Mouse (Mus musculus) limb, embryonic 15.5 days (tissue): ENCODE results near the gene 4930435E12Rik. TPM values are rescaled to one million over a fixed set of nuclear protein-coding genes. Genes with fewer than 3 reads are reported as not detected.
"Not testable (repeated sequence)": the region's sequence is repeated elsewhere in the genome, so short reads cannot be mapped to it uniquely, and the experiment has no call there.

Experiments
- ATAC-seq: fragments of 200-750 bp; cut with Nextera tagmentation; 2 replicates; pipeline ENCODE4 v1.8.0; 2017; ENCODE audit warnings: low read depth, moderate TSS enrichment; ENCODE audit not compliant: insufficient number of reproducible peaks, low FRiP score, low TSS enrichment
- H3K27ac ChIP-seq: fragments of 300-500 bp; sonication (generic); 2 replicates; pipeline ENCODE4 v1.5.1; 2015; ENCODE audit warnings: moderate library complexity, mild to moderate bottlenecking, inconsistent platforms
- H3K27me3 ChIP-seq: fragments of 300-500 bp; sonication (generic); 2 replicates; pipeline ENCODE4 v1.6.1; 2015; ENCODE audit warnings: inconsistent platforms
- H3K36me3 ChIP-seq: fragments of 300-500 bp; sonication (generic); 2 replicates; pipeline ENCODE4 v1.6.1; 2015; ENCODE audit warnings: inconsistent platforms
- H3K4me1 ChIP-seq: fragments of 300-500 bp; sonication (generic); 2 replicates; pipeline ENCODE4 v1.6.1; 2015; ENCODE audit warnings: inconsistent platforms
- H3K4me2 ChIP-seq: fragments of 300-500 bp; sonication (generic); 2 replicates; pipeline ENCODE4 v1.6.1; 2015; ENCODE audit warnings: mild to moderate bottlenecking, inconsistent platforms
- H3K4me3 ChIP-seq: fragments of 300-500 bp; sonication (generic); 2 replicates; pipeline ENCODE4 v1.5.1; 2015; ENCODE audit warnings: mild to moderate bottlenecking, inconsistent platforms
- H3K9ac ChIP-seq: fragments of 300-500 bp; sonication (generic); 2 replicates; pipeline ENCODE4 v1.6.1; 2015; ENCODE audit warnings: inconsistent platforms
- H3K9me3 ChIP-seq: fragments of 300-500 bp; sonication (generic); 2 replicates; pipeline ENCODE4 v1.6.1; 2016; ENCODE audit warnings: inconsistent platforms
- WGBS: fragments of 180-500 bp; shearing (Covaris S2); methylation state at CpG from one replicate; pipeline ENCODE4 v1.1.7; 2015; 5-methylcytosine and 5-hydroxymethylcytosine counted together
- polyA plus RNA-seq: library from polyadenylated mRNA; unstranded; fragments of >200 nt; fragmentation: Nextera tagmentation; extraction: Ambion mirVana; gene quantifications from 2 replicates; pipeline ENCODE4 v1.2.1, GENCODE M21; 2015

4930435E12Rik gene
- not detected in 2 replicates for polyA plus RNA-seq

GRCm38 (mm10) chr16:38828649-38829048 is at the start of gene 4930435E12Rik:
4930435E12Rik (minus strand) TSS chr16:38828749.
- Histone ChIP-seq H3K36me3 (no peaks in the 10 kb centered on the region), H3K27me3 (no peaks in the 10 kb centered on the region), H3K4me1 (no peaks in the 10 kb centered on the region), H3K9ac (no peak within 1 kb of the TSS), H3K9me3 (no peaks in the 10 kb centered on the region), H3K27ac (no peak within 1 kb of the TSS), H3K4me2 (no peak within 1 kb of the TSS), H3K4me3 (no peak within 1 kb of the TSS)
- no peak for ATAC-seq
- 91% methylated on average over 3 of the region's 3 CpGs for WGBS

- Histone ChIP-seq H3K27me3 (no peaks in the 10 kb centered on the region), H3K4me3 (no peak overlapping the region), H3K9ac (no peak overlapping the region), H3K4me1 (no peaks in the 10 kb centered on the region), H3K36me3 (no peaks in the 10 kb centered on the region), H3K27ac (no peak overlapping the region), H3K9me3 (no peaks in the 10 kb centered on the region), H3K4me2 (no peak overlapping the region)
- ATAC-seq, result no peak
- WGBS, result 26% methylated on average over 4 of the region's 4 CpGs
Observed at GRCm38 (mm10) chr16:38874481-38874880, 45.9 kb upstream of the 4930435E12Rik start.

- WGBS, result 87% methylated on average over 4 of the region's 4 CpGs
- H3K36me3 ChIP-seq, result no peaks in the 10 kb centered on the region
- no peak overlapping the region for H3K4me3 ChIP-seq
- no peaks in the 10 kb centered on the region for H3K4me1 ChIP-seq
- no peaks in the 10 kb centered on the region for H3K27me3 ChIP-seq
- no peak overlapping the region for H3K9ac ChIP-seq
- H3K27ac ChIP-seq, result no peak overlapping the region
- H3K9me3 ChIP-seq, result no peaks in the 10 kb centered on the region
- H3K4me2 ChIP-seq, result no peak overlapping the region
- ATAC-seq, result no peak
Observed at GRCm38 (mm10) chr16:38873231-38873630, 44.7 kb upstream of the 4930435E12Rik start.

- Histone ChIP-seq H3K9me3 (no peaks in the 10 kb centered on the region), H3K4me1 (no peaks in the 10 kb centered on the region), H3K27me3 (no peaks in the 10 kb centered on the region), H3K36me3 (no peaks in the 10 kb centered on the region), H3K9ac (no peak overlapping the region), H3K27ac (no peak overlapping the region), H3K4me2 (no peak overlapping the region), H3K4me3 (no peak overlapping the region)
- ATAC-seq, result no peak
- WGBS, result 67% methylated on average over 5 of the region's 5 CpGs
Observed at GRCm38 (mm10) chr16:38864358-38864757, 35.8 kb upstream of the 4930435E12Rik start.

GRCm38 (mm10) chr16:38860548-38860947 is 32.0 kb upstream of the 4930435E12Rik start:
- no peak overlapping the region for H3K9ac ChIP-seq
- no peak for ATAC-seq
- no peak overlapping the region for H3K4me2 ChIP-seq
- no peaks in the 10 kb centered on the region for H3K4me1 ChIP-seq
- H3K36me3 ChIP-seq, result no peaks in the 10 kb centered on the region
- H3K27ac ChIP-seq, result no peak overlapping the region
- H3K9me3 ChIP-seq, result no peaks in the 10 kb centered on the region
- 62% methylated on average over 6 of the region's 6 CpGs for WGBS
- H3K4me3 ChIP-seq, result no peak overlapping the region
- no peaks in the 10 kb centered on the region for H3K27me3 ChIP-seq

GRCm38 (mm10) chr16:38858120-38858749 is 29.7 kb upstream of the 4930435E12Rik start:
- Histone ChIP-seq H3K9me3 (no peaks in the 10 kb centered on the region), H3K27me3 (no peaks in the 10 kb centered on the region), H3K4me3 (no peak overlapping the region), H3K27ac (no peak overlapping the region), H3K4me1 (no peaks in the 10 kb centered on the region), H3K36me3 (no peaks in the 10 kb centered on the region), H3K9ac (no peak overlapping the region), H3K4me2 (no peak overlapping the region)
- ATAC-seq, result no peak
- 26% methylated on average over 8 of the region's 8 CpGs for WGBS

GRCm38 (mm10) chr16:38812521-38812920 is 16.0 kb downstream of the 4930435E12Rik start:
- Histone ChIP-seq H3K27ac (no peak overlapping the region), H3K4me3 (no peak overlapping the region), H3K36me3 (no peaks in the 10 kb centered on the region), H3K4me2 (no peak overlapping the region), H3K27me3 (no peaks in the 10 kb centered on the region), H3K9me3 (no peaks in the 10 kb centered on the region), H3K9ac (no peak overlapping the region), H3K4me1 (peaks cover 5% of the 10 kb centered on the region; the same call in 1 of the 2 replicates)
- ATAC-seq, result no peak
- 32% methylated on average over 8 of the region's 8 CpGs for WGBS

- H3K4me2 ChIP-seq, result no peak overlapping the region
- H3K27me3 ChIP-seq, result no peaks in the 10 kb centered on the region
- whole genome bisulfite sequencing, result 75% methylated on average over 5 of the region's 5 CpGs
- H3K9me3 ChIP-seq, result no peaks in the 10 kb centered on the region
- H3K27ac ChIP-seq, result no peak overlapping the region
- H3K36me3 ChIP-seq, result no peaks in the 10 kb centered on the region
- no peak overlapping the region for H3K9ac ChIP-seq
- no peak overlapping the region for H3K4me3 ChIP-seq
- ATAC-seq, result no peak
- no peaks in the 10 kb centered on the region for H3K4me1 ChIP-seq
Observed at GRCm38 (mm10) chr16:38810196-38810595, 18.4 kb downstream of the 4930435E12Rik start.

GRCm38 (mm10) chr16:38807796-38808195 is 20.8 kb downstream of the 4930435E12Rik start:
- not testable (repeated sequence) for H3K4me2 ChIP-seq, H3K27me3 ChIP-seq, ATAC-seq, H3K9ac ChIP-seq, H3K4me1 ChIP-seq, H3K27ac ChIP-seq, H3K36me3 ChIP-seq, H3K4me3 ChIP-seq, H3K9me3 ChIP-seq
- WGBS, result 82% methylated on average over 5 of the region's 5 CpGs

- Histone ChIP-seq H3K4me3 (no peak within 1 kb of the TSS), H3K4me2 (no peak within 1 kb of the TSS), H3K27me3 (no peaks in the 10 kb centered on the region), H3K36me3 (no peaks in the 10 kb centered on the region), H3K9ac (no peak within 1 kb of the TSS), H3K9me3 (no peaks in the 10 kb centered on the region), H3K27ac (no peak within 1 kb of the TSS), H3K4me1 (peaks cover 2% of the 10 kb centered on the region; the same call in 1 of the 2 replicates)
- no peak for ATAC-seq
- 27% methylated on average over 10 of the region's 10 CpGs for WGBS
Observed at GRCm38 (mm10) chr16:38800091-38800490, 28.5 kb downstream of the 4930435E12Rik start, which contains the start of gene Upk1b. Upk1b (minus strand) TSS chr16:38800328.

GRCm38 (mm10) chr16:38798957-38799450 is 29.5 kb downstream of the 4930435E12Rik start:
- Histone ChIP-seq H3K27me3 (no peaks in the 10 kb centered on the region), H3K4me3 (no peak overlapping the region), H3K27ac (no peak overlapping the region), H3K4me1 (peaks cover 2% of the 10 kb centered on the region; the same call in 1 of the 2 replicates), H3K36me3 (no peaks in the 10 kb centered on the region), H3K9ac (no peak overlapping the region), H3K4me2 (no peak overlapping the region), H3K9me3 (no peaks in the 10 kb centered on the region)
- WGBS, result 68% methylated on average over 3 of the region's 3 CpGs
- no peak for ATAC-seq

- Histone ChIP-seq H3K4me1 (no peaks in the 10 kb centered on the region), H3K36me3 (no peaks in the 10 kb centered on the region), H3K9ac (no peak overlapping the region), H3K27me3 (no peaks in the 10 kb centered on the region), H3K27ac (no peak overlapping the region), H3K4me3 (no peak overlapping the region), H3K4me2 (no peak overlapping the region), H3K9me3 (no peaks in the 10 kb centered on the region)
- no peak for ATAC-seq
- WGBS, result 29% methylated on average over 6 of the region's 6 CpGs
Observed at GRCm38 (mm10) chr16:38793120-38793519, 35.4 kb downstream of the 4930435E12Rik start.
